Mouse (Mus musculus) ovary, adult 18-20 months (tissue): Measurements from ENCODE around the gene Dach1.

Source experiments
- DNase-seq: peaks from one replicate; pipeline ENCODE4 v3.0.0; 2022; ENCODE audit warnings: low spot score, mixed read lengths

The Dach1 gene

DNA sequence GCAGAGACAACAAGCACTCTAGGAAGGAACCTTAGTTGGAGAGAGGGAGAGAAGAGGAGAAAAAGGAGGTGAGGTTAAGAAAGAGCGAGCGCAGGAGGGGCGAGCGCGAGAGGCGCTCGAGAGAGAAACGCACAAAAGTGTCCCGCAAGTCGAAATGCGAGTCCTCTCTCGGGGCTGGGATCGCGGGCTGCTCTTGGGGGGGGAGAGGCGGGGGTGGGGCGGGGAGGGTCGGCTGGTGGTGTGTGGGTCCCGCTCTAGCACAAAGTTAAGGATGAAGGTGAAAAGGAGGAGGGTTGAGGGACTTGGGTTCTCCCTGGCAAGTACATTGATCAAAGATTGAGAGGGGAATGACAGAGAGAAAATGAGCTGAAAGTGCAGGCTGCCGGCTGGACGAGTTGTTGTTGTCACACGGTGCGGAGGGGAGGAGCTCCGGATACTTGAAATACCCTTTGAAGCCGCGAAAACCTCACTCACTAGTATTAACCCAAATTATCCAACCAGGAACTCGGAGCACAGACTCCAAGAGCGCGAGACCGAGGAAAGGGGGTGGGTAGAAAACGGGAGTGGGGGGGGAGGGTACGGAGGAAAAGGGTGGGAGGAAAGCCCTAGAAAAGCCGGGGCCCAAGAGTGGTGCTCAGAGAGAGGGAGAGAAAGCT lies at the start of gene Dach1:
TSS of gene Dach1 (minus strand) at position 345 of the 656 bp plus-strand sequence.
- peak; percentile 38 for DNase-seq

DNA sequence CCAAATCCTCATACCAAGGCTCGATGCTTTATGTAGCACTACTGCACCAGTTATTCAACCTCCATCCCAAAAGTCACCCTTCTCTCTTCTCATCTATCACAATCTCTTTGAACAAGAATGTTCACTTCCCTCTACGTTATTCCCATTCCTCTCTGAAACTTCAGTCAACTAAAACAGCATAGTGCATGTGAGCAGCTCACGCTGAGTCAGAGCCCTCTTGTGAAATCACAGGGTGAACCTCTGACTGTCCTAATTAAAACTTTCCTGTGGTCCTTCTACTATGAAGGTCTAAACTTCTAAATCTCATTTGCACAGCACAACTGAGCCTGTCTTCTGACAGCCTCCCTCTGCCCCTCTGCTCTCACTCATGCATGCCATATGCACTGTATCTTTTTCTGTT lies 30.5 kb upstream of the Dach1 start:
- no peak for DNase-seq

DNA sequence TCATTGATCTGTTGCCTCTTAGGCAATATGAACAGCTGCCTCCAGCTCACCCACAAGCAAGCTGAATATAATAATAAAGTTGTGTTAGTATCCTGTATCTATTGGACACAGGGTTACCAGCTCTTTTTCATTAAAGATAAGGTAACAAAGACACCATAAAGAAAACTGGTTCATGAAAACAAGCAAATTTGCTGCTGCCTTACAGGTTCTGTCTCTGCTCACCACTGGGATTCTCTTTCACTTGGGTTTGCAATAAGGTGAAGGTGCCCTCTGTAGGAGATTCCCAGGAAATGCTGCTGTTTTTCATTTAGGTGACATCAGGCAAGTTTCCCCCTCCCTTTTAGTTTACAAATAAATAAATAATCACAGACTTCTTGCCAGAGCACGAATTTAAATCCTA lies 12.0 kb upstream of the Dach1 start:
- no peak for DNase-seq

DNA sequence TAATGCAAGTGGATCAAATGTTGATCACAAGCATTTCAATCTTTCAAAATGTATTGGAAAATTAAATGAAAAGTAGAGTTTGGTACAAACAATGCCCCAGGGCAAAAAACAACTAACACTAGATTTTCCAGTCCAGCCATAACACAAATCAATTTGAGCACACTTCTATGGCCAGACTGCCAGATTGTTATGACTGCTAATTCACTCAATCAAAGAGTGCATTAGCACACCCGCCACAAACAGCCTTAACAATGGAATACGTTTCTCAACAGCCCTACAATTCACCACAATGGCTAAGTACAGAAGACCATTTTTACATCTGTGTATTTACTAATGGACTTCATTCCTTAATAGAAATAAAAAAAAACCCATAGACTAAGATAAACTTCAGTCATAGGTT lies 4.3 kb upstream of the Dach1 start:
- DNase-seq = no peak

DNA sequence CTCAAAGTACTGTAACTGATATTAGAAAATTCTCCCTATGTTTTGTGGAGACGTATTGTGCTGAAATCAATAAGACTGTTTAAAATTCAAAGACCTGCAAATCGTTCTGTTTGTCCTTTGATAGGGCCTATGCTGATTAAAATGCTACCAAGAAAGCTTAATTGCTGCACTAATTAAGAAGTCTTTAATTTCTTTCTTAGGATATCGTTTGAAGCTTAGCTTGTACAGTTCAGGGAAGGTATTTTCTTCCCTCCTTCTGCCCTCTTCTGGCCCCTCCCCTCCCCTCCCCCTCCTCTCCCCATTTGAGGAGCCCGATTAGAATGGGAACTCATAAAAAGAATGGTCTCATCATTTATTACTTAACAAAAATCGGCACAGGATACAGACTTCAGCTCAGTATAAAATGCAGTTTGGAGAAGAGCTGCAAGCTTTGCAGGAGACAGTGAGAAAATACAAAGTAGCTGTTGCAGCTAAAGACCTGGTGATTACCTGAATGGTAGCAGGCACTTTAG lies 2.9 kb upstream of the Dach1 start:
- DNase-seq = no peak

DNA sequence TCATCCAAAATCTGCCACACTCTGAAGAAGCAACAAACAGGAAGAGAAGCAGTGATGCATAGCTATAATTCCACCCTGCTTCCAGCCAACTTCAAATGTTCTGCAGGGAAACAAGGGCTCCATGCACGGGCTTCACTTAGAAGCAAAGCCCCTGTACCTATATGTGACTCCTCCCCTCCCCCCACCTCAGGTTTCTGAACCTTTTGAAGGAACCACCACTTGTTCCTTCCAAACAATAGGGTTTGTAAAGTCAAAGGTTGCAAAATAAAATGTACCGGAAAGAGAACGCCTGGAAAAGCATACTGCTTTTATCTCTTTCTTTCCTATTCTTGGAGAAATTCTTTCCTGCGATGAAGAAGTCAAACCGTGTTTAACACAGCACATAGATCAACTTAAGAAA lies 2.3 kb upstream of the Dach1 start:
- no peak for DNase-seq

DNA sequence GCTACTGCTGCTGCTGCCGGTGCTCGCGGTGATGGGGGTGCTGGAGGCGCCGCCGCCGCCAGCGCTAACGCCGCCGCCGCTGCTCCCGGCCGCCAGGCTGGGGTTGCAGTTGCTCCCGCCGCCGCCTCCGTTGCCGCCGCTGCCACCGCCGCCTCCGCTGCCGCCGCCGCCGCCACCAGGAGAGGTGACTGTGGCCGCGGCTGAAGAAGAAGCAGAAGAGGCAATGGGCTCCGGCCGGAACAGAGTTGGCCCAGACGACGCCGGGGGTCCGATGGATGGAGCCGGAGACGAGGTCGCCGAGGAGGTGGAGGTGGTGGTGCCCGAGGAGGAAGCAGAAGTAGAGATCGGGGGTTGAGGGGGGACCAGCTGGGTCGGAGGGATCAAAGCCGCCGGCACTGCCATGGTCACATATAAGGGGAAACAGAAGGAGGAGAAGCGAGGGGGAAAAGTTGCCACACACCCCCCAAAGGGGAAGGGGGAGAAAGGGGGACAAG lies 610 bp downstream of the Dach1 start:
- peak; percentile 4 for DNase-seq

DNA sequence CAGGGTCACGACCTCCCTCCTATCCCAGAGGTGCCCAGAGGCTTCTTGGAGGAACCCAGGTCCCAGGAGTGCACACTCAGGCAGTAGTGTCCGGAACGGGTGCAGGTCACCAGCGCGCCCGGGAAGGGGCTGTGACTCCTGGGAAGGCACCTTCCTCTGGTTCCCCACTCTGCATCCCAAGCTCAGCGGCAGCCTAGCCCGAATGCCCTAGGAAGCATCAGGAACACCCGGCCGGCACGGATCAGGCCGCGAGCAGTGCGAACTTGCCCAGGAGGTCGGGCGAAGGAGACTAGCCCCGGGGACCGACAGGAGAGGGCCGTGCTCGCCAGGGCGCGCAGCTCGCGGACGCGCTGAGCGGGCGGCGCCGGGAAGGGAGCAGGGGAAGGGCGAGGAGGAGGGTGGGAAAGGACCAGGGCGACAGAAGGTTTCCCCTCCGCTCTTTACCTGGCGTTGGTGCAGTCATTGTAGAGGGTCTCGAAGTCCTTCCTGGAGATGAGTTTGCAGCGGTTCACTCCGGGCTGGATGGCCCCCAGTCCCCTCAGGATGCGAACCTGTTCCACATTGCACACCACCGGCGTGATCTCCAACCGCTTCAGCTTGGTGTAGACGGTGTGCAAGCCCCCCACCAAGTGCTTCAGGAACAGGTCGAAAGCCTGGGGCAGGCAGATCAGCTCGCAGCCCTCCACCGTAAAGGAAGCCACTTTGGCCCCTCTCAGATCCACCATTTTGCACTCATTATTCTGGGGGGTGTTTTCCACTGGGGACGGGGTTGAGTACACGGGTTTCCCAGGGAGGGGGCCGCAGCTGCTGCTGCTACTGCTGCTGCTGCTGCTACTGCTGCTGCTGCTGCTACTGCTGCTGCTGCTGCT lies 1.3 kb downstream of the Dach1 start:
- peak; percentile 32 for DNase-seq

DNA sequence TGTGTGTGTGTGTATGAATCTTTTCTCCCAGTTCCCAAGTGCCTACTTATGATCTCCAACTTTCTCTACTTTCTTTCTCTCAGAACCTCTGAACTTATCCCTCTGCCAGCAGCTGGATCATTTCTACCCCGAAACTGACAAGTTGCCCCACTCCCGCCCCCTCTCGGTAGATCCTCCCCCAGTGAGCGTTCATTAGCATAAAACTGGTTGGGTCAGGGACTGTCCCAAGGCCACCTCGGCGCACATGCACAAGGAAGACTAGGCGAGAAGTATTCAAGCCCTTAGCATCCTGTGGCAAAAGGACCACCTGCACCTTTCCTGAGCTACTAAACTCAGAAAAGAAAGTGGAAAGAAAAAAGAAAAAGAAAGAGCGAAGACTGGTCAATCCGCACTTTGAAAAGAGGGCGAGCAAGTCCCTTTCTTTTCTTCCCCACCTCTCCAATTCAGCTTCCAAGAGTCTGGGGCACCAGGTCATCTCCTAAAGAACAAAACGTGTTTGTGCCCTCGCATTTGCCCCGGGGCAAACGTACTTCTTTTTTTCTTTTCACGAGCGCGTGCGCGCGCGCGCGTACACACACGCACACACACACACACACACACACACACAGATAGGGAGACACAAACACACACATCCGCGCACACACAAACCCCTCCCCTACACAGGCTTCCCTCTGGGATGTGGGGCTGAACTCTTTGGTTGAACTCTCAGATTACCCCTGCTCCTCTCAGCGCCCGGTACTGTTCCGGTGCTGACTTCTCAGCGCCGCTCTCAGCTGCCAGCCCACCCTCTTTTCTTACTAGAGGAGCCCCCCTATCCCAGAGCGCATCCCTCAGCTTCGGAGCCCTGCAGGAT lies 2.2 kb downstream of the Dach1 start:
- DNase-seq = peak; percentile 60

DNA sequence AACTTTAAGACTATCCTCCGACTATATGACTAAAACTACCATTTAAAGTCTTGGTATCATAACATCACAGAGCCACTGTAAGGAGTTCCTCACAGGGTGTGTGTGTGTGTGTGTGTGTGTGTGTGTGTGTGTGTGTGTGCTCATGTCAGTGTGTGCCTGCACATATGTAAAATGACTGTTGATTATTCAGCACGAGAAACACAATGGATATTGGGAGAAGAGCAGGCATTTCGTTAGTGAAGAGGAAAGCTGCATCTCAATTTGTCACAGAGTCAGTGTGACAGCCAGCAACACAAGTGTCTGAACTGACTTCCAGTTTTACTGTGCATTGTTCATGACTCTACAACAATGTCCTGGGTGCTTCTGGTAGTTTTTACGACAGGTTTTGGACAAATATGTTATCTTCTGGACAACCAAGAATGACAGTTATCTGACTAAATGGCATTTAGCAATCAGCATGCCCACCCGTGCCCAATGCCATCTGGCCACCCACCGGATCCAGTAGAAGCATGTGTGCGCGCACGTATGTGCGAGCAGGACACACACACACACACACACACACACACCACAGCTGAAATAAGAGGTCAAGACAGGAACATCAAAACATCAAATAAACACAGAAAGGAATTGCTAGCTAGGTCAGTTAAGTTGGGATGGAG lies 3.1 kb downstream of the Dach1 start:
- DNase-seq = no peak

DNA sequence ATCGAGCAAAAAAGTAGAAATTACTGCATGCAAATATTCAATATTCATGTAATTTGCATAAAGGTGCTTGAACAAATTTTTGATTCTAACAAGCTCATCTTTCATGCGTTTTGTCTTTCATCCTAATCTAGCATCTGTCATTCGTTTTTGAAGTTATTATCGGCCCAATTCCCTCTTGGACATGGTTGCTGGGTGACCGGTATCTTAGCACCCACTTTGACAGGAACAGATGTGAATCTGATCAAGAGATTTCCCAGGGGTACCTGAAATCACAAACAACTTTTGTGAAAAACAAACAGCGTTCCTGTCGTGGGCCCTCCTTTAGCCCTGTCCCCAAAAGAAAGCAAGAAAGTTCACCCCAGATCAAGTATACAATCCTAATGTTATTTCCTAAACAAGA lies 12.8 kb downstream of the Dach1 start:
- no peak for DNase-seq

DNA sequence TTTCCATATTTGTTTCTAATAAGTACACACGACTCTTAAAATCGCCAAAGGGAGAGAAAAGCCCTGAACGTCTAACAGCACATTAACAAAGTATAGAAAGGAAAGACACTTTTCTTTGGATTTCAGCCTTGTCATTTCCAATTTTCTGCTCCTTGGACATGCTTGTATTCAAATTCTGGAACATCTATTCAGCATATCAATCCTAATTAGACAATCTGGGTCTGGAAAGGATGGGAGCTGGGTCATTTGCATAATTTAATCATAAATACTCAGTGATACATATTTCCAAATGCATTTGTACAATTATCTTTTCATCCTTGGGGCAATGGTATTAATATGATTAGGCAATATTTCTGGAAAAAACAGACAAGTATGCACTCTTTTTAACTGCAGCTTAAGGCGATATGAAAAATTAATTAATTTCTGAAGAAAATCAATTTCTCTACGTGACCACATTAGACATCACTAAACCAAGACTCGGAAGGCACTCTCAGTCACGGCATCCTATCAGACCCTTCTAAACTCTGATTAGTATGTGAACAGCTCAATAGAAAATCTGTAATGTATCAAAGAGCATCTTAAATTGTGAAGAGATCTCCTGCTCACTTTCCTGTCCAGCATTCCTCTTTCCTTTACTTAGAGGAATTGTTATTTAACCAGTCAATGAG lies 13.7 kb downstream of the Dach1 start:
- DNase-seq = no peak

DNA sequence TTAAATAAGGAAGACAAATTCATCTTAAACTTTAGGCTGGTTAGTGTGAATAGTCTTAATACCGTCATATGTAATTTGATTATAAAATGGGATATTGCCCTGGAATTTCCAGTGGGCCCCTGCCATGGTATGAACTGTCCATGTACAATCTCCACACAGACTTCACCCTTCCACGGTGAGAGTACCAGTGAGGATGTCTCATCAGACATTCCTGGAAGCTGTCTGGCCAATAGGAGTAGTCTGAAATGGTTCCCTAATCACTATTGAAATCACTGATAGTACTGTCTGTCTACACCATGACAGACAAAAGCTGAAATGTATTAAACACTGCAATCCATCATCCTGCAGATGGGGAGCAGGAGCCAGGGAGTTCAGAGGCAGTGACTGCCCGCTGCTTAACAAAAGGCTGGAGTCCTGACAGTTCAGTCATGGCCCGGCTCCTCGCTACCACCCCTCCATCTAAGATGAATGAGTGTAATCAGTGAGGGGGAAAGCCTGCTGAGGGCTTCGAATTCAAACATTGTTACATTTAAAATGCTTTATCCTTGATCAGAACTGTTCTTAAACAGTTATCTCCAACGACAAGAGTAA lies 14.6 kb downstream of the Dach1 start:
- no peak for DNase-seq

DNA sequence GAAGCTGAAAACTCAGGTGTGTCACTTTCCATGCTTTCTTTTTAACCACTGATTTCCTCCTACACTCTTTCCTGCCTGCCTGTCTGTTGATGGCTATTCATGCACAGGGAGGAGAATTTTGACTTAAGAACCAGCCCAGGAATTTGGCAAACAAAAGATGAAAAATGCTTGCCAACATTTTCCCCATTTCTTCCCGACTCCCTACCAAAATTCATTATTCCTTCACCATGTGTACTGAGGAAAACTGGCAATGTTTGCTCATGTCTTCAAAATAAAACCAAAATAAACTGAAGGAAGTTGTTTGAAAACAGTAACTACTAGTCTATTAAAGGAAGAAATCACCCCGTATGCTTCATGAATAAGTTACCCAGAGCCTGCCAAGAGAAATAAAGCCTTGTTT lies 27.8 kb downstream of the Dach1 start:
- no peak for DNase-seq

DNA sequence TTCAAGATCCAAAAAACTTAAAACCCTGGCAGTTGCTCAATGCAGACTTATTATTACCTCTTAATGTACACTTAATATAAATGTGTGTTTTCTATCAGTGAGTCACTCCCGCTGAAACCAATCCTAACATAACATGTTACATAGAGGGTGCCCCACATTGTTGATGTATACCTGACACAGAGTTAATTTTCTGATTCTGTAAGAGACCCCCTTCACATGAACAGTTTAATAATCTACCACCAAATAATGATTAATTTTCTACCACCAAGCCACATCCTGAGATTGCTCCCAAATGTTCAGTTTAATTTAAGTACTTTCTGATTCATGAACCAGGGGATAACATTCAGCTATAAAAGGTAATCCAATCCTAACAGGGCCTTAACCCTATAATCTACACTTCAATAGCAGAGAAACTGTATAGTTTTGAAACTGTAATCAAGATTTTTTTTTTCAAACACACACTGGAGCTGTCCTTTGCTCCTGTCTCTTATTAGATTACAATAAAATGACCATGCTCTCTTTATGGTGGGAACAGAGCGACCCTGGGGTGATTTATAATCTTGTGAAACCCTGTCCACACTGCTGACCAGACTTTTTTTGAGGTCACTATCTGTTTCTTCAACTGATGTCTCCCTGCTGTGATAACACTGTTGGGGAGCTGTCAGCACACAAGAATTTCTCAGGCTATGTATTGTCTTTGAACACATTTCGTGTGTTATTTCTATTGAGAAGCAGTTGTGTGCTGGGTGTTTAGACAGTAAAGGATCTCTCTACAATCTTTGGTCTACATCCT lies 30.5 kb downstream of the Dach1 start:
- DNase-seq = no peak

DNA sequence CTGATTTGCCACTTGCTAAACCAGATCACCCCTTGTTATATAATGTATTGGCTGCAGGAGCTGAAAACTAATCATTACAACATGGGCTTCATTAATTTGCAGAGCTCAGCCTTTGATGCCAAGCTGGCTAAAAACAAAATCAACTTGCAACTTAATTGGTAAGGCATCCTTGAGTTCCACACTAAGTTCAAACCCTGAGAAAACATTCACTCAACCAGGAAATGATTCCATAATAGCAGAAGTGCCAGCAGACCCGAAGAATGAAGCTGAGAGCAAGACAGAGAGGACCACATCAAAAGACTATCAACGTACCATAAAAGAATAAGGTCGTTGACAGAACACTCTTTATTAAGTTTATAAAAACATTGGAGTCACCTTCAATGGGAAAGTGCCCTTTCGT lies 35.0 kb downstream of the Dach1 start:
- DNase-seq = no peak

DNA sequence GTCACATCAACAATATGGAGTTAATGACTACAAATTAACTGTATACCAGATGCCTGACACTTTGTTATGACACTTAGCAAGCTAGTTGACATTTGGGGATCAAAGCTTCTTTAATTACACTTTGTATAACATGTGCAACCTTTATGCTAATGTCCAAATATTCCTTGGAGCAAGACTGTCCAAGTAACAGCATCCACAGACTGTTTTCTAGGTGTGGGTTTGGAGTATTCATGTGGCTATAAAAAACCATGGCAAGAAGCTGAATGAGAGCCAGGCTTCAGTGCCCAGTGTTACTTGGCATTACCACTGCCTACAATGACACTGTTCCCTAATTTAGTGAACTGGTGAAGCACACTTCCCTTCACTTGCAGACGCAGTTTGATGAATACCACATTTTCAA lies 46.5 kb downstream of the Dach1 start:
- no peak for DNase-seq

DNA sequence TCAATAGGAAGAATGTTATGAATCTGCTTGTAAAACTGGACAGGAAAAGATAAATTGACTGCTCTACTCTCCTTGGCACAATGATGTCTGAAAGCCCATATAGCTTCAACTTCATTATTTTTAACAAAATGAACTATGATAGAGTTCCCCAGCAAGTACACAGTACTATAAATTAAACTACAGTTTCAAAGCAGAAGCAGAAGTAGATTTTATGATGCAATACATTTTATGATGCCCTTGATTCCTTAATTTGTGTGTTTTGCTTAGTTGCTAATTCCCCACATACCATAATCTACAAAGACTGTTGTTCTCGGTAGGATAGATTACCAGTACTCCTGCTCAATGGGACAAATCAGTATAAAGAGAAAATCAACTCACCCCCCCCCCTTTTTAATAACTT lies 52.9 kb downstream of the Dach1 start:
- no peak for DNase-seq

DNA sequence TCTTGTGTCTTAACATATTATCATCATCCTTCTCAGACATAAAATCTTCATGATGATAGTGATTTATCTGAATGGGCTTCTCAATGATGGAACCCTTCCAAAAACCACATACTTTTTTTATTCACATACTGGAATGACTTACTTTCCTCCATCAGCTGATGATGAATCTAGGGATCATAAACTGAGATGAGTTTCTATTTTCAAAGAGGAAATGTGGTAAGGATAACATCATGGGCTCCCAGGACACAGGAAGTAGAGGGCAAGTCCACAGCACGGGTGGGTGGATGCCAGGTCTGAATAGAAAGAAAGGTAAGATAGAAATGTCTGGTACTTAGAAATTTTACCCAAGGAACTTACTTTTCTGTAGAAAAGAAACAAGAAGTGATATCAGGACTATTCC lies 56.5 kb downstream of the Dach1 start:
- no peak for DNase-seq

DNA sequence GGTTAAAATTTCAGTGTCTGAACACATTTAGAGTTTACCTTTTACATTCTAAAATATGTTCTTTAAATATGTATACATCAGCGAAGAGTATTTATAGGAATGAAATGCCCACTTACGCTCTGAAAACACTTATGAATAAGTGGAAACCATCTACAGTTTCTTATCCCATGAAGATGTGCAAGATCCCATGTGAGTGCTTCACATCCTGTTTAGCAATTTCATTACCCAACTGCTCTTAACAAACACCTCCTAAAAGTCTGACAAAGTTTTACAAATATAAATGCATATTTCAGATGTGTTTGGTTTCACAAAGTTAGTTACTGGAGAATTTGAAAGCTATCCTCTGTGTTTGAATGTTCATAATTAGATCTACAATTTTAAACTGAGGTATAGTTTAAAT lies 59.6 kb downstream of the Dach1 start:
- no peak for DNase-seq
